Mouse (Mus musculus) limb, embryonic 15.5 days (tissue): ENCODE measurements at regions not wholly inside any gene's neighbourhood (a gene's known extent, or its start where the extent isn't known, plus 50 kb on each side); places are given as distances from the start of the nearest gene placed in this dataset.

ENCODE experiments used
- ATAC-seq: fragments of 200-750 bp; cut with Nextera tagmentation; 2 replicates; pipeline ENCODE4 v1.8.0; 2017; ENCODE audit warnings: low read depth, moderate TSS enrichment; ENCODE audit not compliant: insufficient number of reproducible peaks, low FRiP score, low TSS enrichment
- H3K27ac ChIP-seq: fragments of 300-500 bp; sonication (generic); 2 replicates; pipeline ENCODE4 v1.5.1; 2015; ENCODE audit warnings: moderate library complexity, mild to moderate bottlenecking, inconsistent platforms
- H3K27me3 ChIP-seq: fragments of 300-500 bp; sonication (generic); 2 replicates; pipeline ENCODE4 v1.6.1; 2015; ENCODE audit warnings: inconsistent platforms
- H3K36me3 ChIP-seq: fragments of 300-500 bp; sonication (generic); 2 replicates; pipeline ENCODE4 v1.6.1; 2015; ENCODE audit warnings: inconsistent platforms
- H3K4me1 ChIP-seq: fragments of 300-500 bp; sonication (generic); 2 replicates; pipeline ENCODE4 v1.6.1; 2015; ENCODE audit warnings: inconsistent platforms
- H3K4me2 ChIP-seq: fragments of 300-500 bp; sonication (generic); 2 replicates; pipeline ENCODE4 v1.6.1; 2015; ENCODE audit warnings: mild to moderate bottlenecking, inconsistent platforms
- H3K4me3 ChIP-seq: fragments of 300-500 bp; sonication (generic); 2 replicates; pipeline ENCODE4 v1.5.1; 2015; ENCODE audit warnings: mild to moderate bottlenecking, inconsistent platforms
- H3K9ac ChIP-seq: fragments of 300-500 bp; sonication (generic); 2 replicates; pipeline ENCODE4 v1.6.1; 2015; ENCODE audit warnings: inconsistent platforms
- H3K9me3 ChIP-seq: fragments of 300-500 bp; sonication (generic); 2 replicates; pipeline ENCODE4 v1.6.1; 2016; ENCODE audit warnings: inconsistent platforms
- WGBS: fragments of 180-500 bp; shearing (Covaris S2); methylation state at CpG from one replicate; pipeline ENCODE4 v1.1.7; 2015; 5-methylcytosine and 5-hydroxymethylcytosine counted together

- Histone ChIP-seq H3K4me3 (no peak overlapping the region), H3K9me3 (no peaks in the 10 kb centered on the region), H3K4me1 (no peaks in the 10 kb centered on the region), H3K9ac (no peak overlapping the region), H3K27me3 (no peaks in the 10 kb centered on the region), H3K4me2 (no peak overlapping the region), H3K36me3 (no peaks in the 10 kb centered on the region), H3K27ac (no peak overlapping the region)
- no peak for ATAC-seq
- 83% methylated on average over 6 of the region's 6 CpGs for WGBS
Observed at GRCm38 (mm10) chr10:17569577-17570113, 153.4 kb upstream of the Cited2 start.

- no peak overlapping the region for H3K4me3 ChIP-seq
- H3K27ac ChIP-seq = no peak overlapping the region
- 32% methylated on average over 3 of the region's 3 CpGs for WGBS
- H3K4me1 ChIP-seq = no peaks in the 10 kb centered on the region
- H3K9me3 ChIP-seq = no peaks in the 10 kb centered on the region
- H3K9ac ChIP-seq = no peak overlapping the region
- H3K36me3 ChIP-seq = no peaks in the 10 kb centered on the region
- H3K4me2 ChIP-seq = no peak overlapping the region
- no peaks in the 10 kb centered on the region for H3K27me3 ChIP-seq
- no peak for ATAC-seq
Observed at GRCm38 (mm10) chr10:17574894-17575293, 148.1 kb upstream of the Cited2 start.

- no peaks in the 10 kb centered on the region for H3K4me1 ChIP-seq
- H3K27ac ChIP-seq = no peak overlapping the region
- no peaks in the 10 kb centered on the region for H3K27me3 ChIP-seq
- no peak for ATAC-seq
- no peaks in the 10 kb centered on the region for H3K9me3 ChIP-seq
- no peak overlapping the region for H3K4me3 ChIP-seq
- H3K36me3 ChIP-seq = no peaks in the 10 kb centered on the region
- no peak overlapping the region for H3K9ac ChIP-seq
- no peak overlapping the region for H3K4me2 ChIP-seq
- 66% methylated on average over 10 of the region's 10 CpGs for WGBS
Observed at GRCm38 (mm10) chr10:17575448-17576332, 147.3 kb upstream of the Cited2 start.

GRCm38 (mm10) chr10:17576333-17576750 lies 146.7 kb upstream of the Cited2 start:
- Histone ChIP-seq H3K9ac (no peak overlapping the region), H3K27ac (no peak overlapping the region), H3K36me3 (no peaks in the 10 kb centered on the region), H3K4me1 (no peaks in the 10 kb centered on the region), H3K4me2 (no peak overlapping the region), H3K27me3 (no peaks in the 10 kb centered on the region), H3K4me3 (no peak overlapping the region), H3K9me3 (no peaks in the 10 kb centered on the region)
- ATAC-seq = no peak

GRCm38 (mm10) chr10:17579463-17579862 lies 143.6 kb upstream of the Cited2 start:
- Histone ChIP-seq H3K4me1 (no peaks in the 10 kb centered on the region), H3K27ac (no peak overlapping the region), H3K36me3 (no peaks in the 10 kb centered on the region), H3K27me3 (no peaks in the 10 kb centered on the region), H3K9me3 (no peaks in the 10 kb centered on the region), H3K4me3 (no peak overlapping the region), H3K4me2 (no peak overlapping the region), H3K9ac (no peak overlapping the region)
- WGBS = 85% methylated on average over 2 of the region's 2 CpGs
- ATAC-seq = no peak

- ATAC-seq = no peak
- no peak overlapping the region for H3K9ac ChIP-seq
- WGBS = 85% methylated on average over 7 of the region's 7 CpGs
Observed at GRCm38 (mm10) chr10:17584842-17585241, 138.2 kb upstream of the Cited2 start.

GRCm38 (mm10) chr10:17586910-17587309 lies 136.1 kb upstream of the Cited2 start:
- no peaks in the 10 kb centered on the region for H3K36me3 ChIP-seq
- no peak overlapping the region for H3K4me3 ChIP-seq
- H3K27ac ChIP-seq = no peak overlapping the region
- no peaks in the 10 kb centered on the region for H3K9me3 ChIP-seq
- H3K4me2 ChIP-seq = no peak overlapping the region
- no peaks in the 10 kb centered on the region for H3K4me1 ChIP-seq
- H3K9ac ChIP-seq = no peak overlapping the region
- no peak for ATAC-seq
- H3K27me3 ChIP-seq = no peaks in the 10 kb centered on the region
- WGBS = 79% methylated on average over 2 of the region's 2 CpGs

More at GRCm38 (mm10) chr10:17584842-17585241, 138.2 kb upstream of the Cited2 start:
- no peak overlapping the region for H3K4me2 ChIP-seq
- H3K4me3 ChIP-seq = no peak overlapping the region
- H3K9me3 ChIP-seq = no peaks in the 10 kb centered on the region
- no peaks in the 10 kb centered on the region for H3K36me3 ChIP-seq
- H3K27ac ChIP-seq = no peak overlapping the region
- no peaks in the 10 kb centered on the region for H3K27me3 ChIP-seq
- H3K4me1 ChIP-seq = no peaks in the 10 kb centered on the region

- WGBS = 71% methylated on average over 4 of the region's 4 CpGs
Observed at GRCm38 (mm10) chr10:17589136-17589535, 133.9 kb upstream of the Cited2 start.

GRCm38 (mm10) chr10:17590195-17590594 lies 132.8 kb upstream of the Cited2 start:
- Histone ChIP-seq H3K9me3 (no peaks in the 10 kb centered on the region), H3K27me3 (no peaks in the 10 kb centered on the region), H3K4me2 (no peak overlapping the region), H3K4me1 (no peaks in the 10 kb centered on the region), H3K36me3 (no peaks in the 10 kb centered on the region), H3K4me3 (no peak overlapping the region), H3K27ac (no peak overlapping the region), H3K9ac (no peak overlapping the region)
- ATAC-seq = no peak
- WGBS = 91% methylated on average over 1 of the region's 1 CpGs

More at GRCm38 (mm10) chr10:17589136-17589535, 133.9 kb upstream of the Cited2 start:
- Histone ChIP-seq H3K4me2 (no peak overlapping the region), H3K27ac (no peak overlapping the region), H3K9me3 (no peaks in the 10 kb centered on the region), H3K9ac (no peak overlapping the region), H3K4me1 (no peaks in the 10 kb centered on the region), H3K36me3 (no peaks in the 10 kb centered on the region), H3K27me3 (no peaks in the 10 kb centered on the region), H3K4me3 (no peak overlapping the region)
- ATAC-seq = no peak

- Histone ChIP-seq H3K4me2 (no peak overlapping the region), H3K27ac (no peak overlapping the region), H3K4me1 (no peaks in the 10 kb centered on the region), H3K36me3 (no peaks in the 10 kb centered on the region), H3K9me3 (no peaks in the 10 kb centered on the region), H3K9ac (no peak overlapping the region), H3K4me3 (no peak overlapping the region), H3K27me3 (no peaks in the 10 kb centered on the region)
- no peak for ATAC-seq
- 85% methylated on average over 4 of the region's 4 CpGs for WGBS
Observed at GRCm38 (mm10) chr10:17592387-17592786, 130.6 kb upstream of the Cited2 start.

- no peak overlapping the region for H3K4me2 ChIP-seq
- no peaks in the 10 kb centered on the region for H3K36me3 ChIP-seq
- H3K27me3 ChIP-seq = no peaks in the 10 kb centered on the region
- ATAC-seq = no peak
- no peak overlapping the region for H3K4me3 ChIP-seq
- H3K4me1 ChIP-seq = no peaks in the 10 kb centered on the region
- H3K27ac ChIP-seq = no peak overlapping the region
- WGBS = 83% methylated on average over 1 of the region's 1 CpGs
- H3K9me3 ChIP-seq = no peaks in the 10 kb centered on the region
- H3K9ac ChIP-seq = no peak overlapping the region
Observed at GRCm38 (mm10) chr10:17596126-17596525, 126.9 kb upstream of the Cited2 start.

GRCm38 (mm10) chr10:17596743-17597142 lies 126.3 kb upstream of the Cited2 start:
- Histone ChIP-seq H3K4me3 (no peak overlapping the region), H3K9ac (no peak overlapping the region), H3K27ac (no peak overlapping the region), H3K4me1 (no peaks in the 10 kb centered on the region), H3K4me2 (no peak overlapping the region), H3K36me3 (no peaks in the 10 kb centered on the region), H3K27me3 (no peaks in the 10 kb centered on the region), H3K9me3 (no peaks in the 10 kb centered on the region)
- WGBS = 57% methylated on average over 1 of the region's 1 CpGs
- ATAC-seq = no peak
